Mouse (Mus musculus) brain, embryonic 14.5 days (tissue): Measurements from ENCODE around the gene Ttc21a.

ENCODE experiments used
- CTCF ChIP-seq: fragments of 200-500 bp; IDR thresholded peaks from 2 replicates; pipeline ENCODE4 v1.5.1; 2012; ENCODE audit warnings: inconsistent platforms, mild to moderate bottlenecking, moderate library complexity, borderline replicate concordance; ENCODE audit not compliant: insufficient read depth, insufficient read length; ENCODE audit errors: extremely low read depth
- POLR2A ChIP-seq: fragments of 200-500 bp; IDR thresholded peaks from 2 replicates; pipeline ENCODE4 v1.6.1; 2012; ENCODE audit warnings: mild to moderate bottlenecking, inconsistent platforms, borderline replicate concordance; ENCODE audit not compliant: poor library complexity, insufficient read depth, insufficient read length, severe bottlenecking; ENCODE audit errors: extremely low read depth

DNA sequence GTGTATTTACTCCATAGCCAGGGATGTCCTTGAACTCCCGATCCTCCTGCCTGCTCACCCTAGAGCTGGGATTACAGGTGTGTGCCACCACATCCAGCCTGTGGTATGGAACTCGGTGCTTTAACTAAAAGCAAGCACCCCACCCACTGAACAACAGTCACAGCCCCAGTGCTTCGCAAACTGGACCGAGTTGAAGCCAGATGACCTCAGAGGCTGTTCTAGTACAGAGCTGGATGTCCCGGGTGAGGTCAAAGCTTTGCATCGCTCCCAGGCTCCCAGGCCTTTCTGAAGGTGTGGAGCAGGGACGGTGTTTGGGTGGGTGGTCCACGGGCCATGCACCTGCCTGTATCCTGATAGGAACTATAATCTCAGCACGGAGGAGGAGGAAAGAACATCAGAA is 14.0 kb downstream of the Ttc21a start:
- TF ChIP-seq POLR2A (no peak), CTCF (no peak)
